Mouse (Mus musculus) ES-E14 (cell line): Measurements from ENCODE around the gene 1700123L14Rik. TPM values are rescaled to one million over a fixed set of nuclear protein-coding genes. Genes with fewer than 3 reads are reported as not detected.

ENCODE experiments used
- DNase-seq: peaks from one replicate; pipeline ENCODE4 v3.0.0-alpha.2; 2013; ENCODE audit warnings: low read depth, low spot score
- H3K27ac ChIP-seq: 2 replicates; pipeline ENCODE4 v1.5.1; 2012; ENCODE audit warnings: low read depth, mild to moderate bottlenecking, low read length, moderate library complexity, mixed read lengths; ENCODE audit not compliant: poor library complexity, insufficient read depth, severe bottlenecking
- H3K36me3 ChIP-seq: 2 replicates; pipeline ENCODE4 v1.6.1; 2012; ENCODE audit warnings: mild to moderate bottlenecking, low read length, moderate library complexity, mixed read lengths; ENCODE audit not compliant: control insufficient read depth, poor library complexity, insufficient read depth, severe bottlenecking
- H3K4me1 ChIP-seq, 2 experiments: fragments of 150-350 bp in 1 of 2; sonication (generic) in 1 of 2; 2 replicates each; pipeline ENCODE4 v1.6.1; 2012; ENCODE audit warnings: low read length in 2 of 2, mild to moderate bottlenecking in 1 of 2, mixed read lengths in 1 of 2; ENCODE audit not compliant: control insufficient read depth in 2 of 2, insufficient read depth in 2 of 2, poor library complexity in 1 of 2
- H3K4me3 ChIP-seq, 2 experiments: fragments of 150-350 bp in 1 of 2; sonication (generic) in 1 of 2; 2 replicates each; pipeline ENCODE4 v1.5.1; 2012; ENCODE audit warnings: low read length in 2 of 2, low read depth in 1 of 2, mild to moderate bottlenecking in 1 of 2, mixed read lengths in 1 of 2; ENCODE audit not compliant: insufficient read depth in 1 of 2, poor library complexity in 1 of 2, severe bottlenecking in 1 of 2
- H3K9ac ChIP-seq: 2 replicates; pipeline ENCODE4 v1.6.1; 2012; ENCODE audit warnings: low read depth, mild to moderate bottlenecking, low read length, mixed read lengths; ENCODE audit not compliant: poor library complexity, insufficient read depth, severe bottlenecking
- H3K9me3 ChIP-seq: fragments of 150-350 bp; sonication (generic); 2 replicates; pipeline ENCODE4 v1.6.1; 2012; ENCODE audit warnings: low read depth, mild to moderate bottlenecking, low read length; ENCODE audit not compliant: control insufficient read depth, insufficient read depth
- CHD2 ChIP-seq: IDR thresholded peaks from 2 replicates; pipeline ENCODE4 v1.6.1; 2014; ENCODE audit warnings: mild to moderate bottlenecking, low read depth, low read length, inconsistent platforms
- HCFC1 ChIP-seq: IDR thresholded peaks from 2 replicates; pipeline ENCODE4 v1.6.1; 2012; ENCODE audit warnings: low read length, inconsistent platforms, borderline replicate concordance; ENCODE audit not compliant: insufficient read depth
- MAFK ChIP-seq: IDR thresholded peaks from 2 replicates; pipeline ENCODE4 v1.6.1; 2014; ENCODE audit warnings: mild to moderate bottlenecking, low read depth, low read length, inconsistent platforms; ENCODE audit not compliant: insufficient read depth
- ZC3H11A ChIP-seq: IDR thresholded peaks from 2 replicates; pipeline ENCODE4 v1.6.1; 2012; ENCODE audit warnings: low read depth, mild to moderate bottlenecking, inconsistent platforms, low read length, borderline replicate concordance
- ZNF384 ChIP-seq: IDR thresholded peaks from 2 replicates; pipeline ENCODE4 v1.6.1; 2012; ENCODE audit warnings: low read depth, low read length, inconsistent platforms
- in situ Hi-C, 2 experiments: fragments of 600-800 bp; cut with MboI; formaldehyde crosslinking; loops; one replicate each; pipeline ENCODE4 v1.15.1; 2025; ENCODE audit warnings: low sequenced_read_pairs in 2 of 2, inconsistent platforms in 1 of 2; ENCODE audit not compliant: unreplicated experiment in 2 of 2
- total RNA-seq: library from RNA; depleted of rRNA; stranded (reverse); fragments of 300-350 nt; gene quantifications from 2 replicates; pipeline ENCODE4 v1.2.3, GENCODE M21; 2012; rRNA removed

1700123L14Rik gene
- total RNA-seq, 1 experiment = not detected

DNA sequence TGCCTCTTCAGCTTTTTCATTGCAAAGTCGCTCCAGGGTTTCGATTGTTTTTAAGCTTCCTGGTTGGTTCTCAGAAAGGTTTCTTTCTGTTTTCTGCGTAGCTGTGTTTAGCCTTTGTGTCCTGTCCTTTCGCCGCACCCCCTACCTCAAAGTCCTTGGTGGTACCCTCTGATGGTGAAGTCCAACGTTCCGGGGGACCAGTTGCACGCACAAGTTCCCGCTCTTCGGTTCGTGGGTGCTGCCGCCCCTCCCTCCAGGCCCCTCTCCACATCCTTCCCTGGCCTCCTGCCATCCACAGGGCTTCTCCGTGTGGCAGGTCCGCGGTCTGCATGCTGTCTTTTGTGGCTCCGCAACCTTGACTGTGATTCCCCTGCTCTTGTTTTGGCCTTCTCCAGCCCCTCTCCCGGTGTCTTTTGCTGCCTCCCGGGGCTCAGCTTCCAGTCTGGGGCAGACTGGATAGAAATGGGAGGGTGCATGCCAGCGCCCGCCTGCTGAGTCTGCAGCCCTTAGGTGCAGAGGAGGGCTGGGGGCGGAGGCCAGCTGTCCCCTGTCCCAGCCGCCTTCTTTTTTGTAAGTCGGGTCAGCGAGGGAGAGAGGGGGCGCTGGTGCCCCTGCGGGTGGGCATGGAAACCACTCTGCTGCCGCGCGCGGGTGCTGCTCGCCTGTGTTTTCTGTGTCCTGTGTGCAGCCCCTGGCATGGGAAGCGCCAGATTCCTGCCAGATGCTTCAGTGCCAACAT is 49.3 kb downstream of the 1700123L14Rik start:
- Histone ChIP-seq H3K4me1 (no peaks in the 10 kb centered on the region), H3K36me3 (no peaks in the 10 kb centered on the region), H3K9ac (0 out of 2 replicates have a peak overlapping the region, but pooled peaks have one; percentile 3), H3K27ac (no peak overlapping the region), H3K4me3 (peak overlapping the region; percentile 51 to 61), H3K9me3 (no peaks in the 10 kb centered on the region)
- in situ Hi-C loops = no loop called here
- DNase-seq = peak; percentile 21
- TF ChIP-seq MAFK = no peak
- TF ChIP-seq ZC3H11A = no peak
- TF ChIP-seq ZNF384 = no peak
- TF ChIP-seq HCFC1 = no peak
- no peak for TF ChIP-seq CHD2

GRCm38 (mm10) chr6:96116148-96116533 is 49.9 kb downstream of the 1700123L14Rik start:
- DNase-seq = no peak
- Histone ChIP-seq H3K9ac (no peak overlapping the region), H3K9me3 (no peaks in the 10 kb centered on the region), H3K4me1 (no peaks in the 10 kb centered on the region), H3K36me3 (no peaks in the 10 kb centered on the region), H3K4me3 (peak overlapping the region in 1 of 2 experiments; percentile 61; a peak in 2 of 4 replicates), H3K27ac (no peak overlapping the region)
- TF ChIP-seq CHD2 (no peak), ZNF384 (no peak), ZC3H11A (no peak), MAFK (no peak), HCFC1 (no peak)
- in situ Hi-C loops = no loop called here

Other genes starting within 250 kb of the 1700123L14Rik start
- not detected in 2 replicates for gene Fam19a1, start 53.1 kb downstream of the 1700123L14Rik start, total RNA-seq